Mouse (Mus musculus) 3T3-L1 (cell line): ENCODE data around the gene Olfr986.

Experiments
- DNase-seq: peaks from one replicate; pipeline ENCODE4 v3.0.0-alpha.2; 2015; ENCODE audit warnings: low read depth, low spot score

The Olfr986 gene

DNA sequence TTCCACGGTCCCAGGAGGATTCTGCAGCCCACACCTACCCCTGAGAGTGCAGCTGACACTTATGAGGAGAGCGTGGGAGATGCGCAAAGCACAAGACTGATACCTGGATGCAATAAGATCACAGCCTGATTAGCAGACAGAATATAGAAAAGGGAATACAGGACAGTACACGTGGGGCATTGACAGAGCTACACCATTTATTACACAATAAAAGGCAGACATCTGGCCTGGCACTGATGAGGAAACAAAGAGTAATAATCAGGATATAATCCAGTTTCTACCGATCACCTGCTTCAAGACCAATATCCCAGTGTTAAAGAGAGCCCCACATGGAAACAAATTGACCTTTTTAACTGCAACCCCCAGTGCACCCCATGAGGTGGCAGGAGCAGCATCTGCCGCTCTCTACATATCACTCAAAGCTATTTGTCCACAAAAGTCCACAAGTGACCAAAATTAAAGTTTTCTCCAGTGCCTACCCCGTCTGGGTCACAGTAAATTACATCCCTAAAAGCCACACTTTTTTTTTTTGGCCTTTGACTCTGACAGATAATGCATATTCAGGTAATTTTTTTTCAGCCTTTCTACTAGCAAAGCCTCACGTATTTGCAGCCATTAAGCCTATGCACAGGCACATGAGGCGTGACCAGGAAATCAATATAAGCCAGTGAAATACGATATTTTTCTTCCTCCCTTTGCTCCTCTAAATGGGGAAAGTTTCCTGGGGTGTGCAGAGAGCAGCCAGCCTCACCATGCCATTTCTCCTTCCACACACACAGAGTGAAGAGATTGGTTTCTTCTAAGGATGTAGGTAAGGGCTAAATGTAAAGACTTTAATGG is 53.7 kb downstream of the Olfr986 start:
- DNase-seq = no peak

- DNase-seq = no peak
Measured at GRCm38 (mm10) chr9:40235220-40235619, 54.5 kb downstream of the Olfr986 start.
